Mouse (Mus musculus): ENCODE data around the gene Reg3a. TPM values are rescaled to one million over a fixed set of nuclear protein-coding genes. Genes with fewer than 3 reads are reported as not detected.
"Not testable (repeated sequence)": the region's sequence is repeated elsewhere in the genome, so short reads cannot be mapped to it uniquely, and the experiment has no call there.

Reg3a gene
- total RNA-seq (2021): not detected
- long read RNA-seq, experiment 1: 0 reads
- long read RNA-seq, experiment 2: 0 reads

GRCm38 (mm10) chr6:78380409-78380808, at the start of gene Reg3a:
Gene Reg3a, plus strand, starts transcription at chr6:78380709.
- DNase-seq (ENCODE audit: low spot score in 2 of 2): no peak

GRCm38 (mm10) chr6:78331919-78332569, 48.5 kb upstream of the Reg3a start:
- peak; percentile 5 to 10 for DNase-seq (ENCODE audit: low spot score in 2 of 2)

- DNase-seq (ENCODE audit: low spot score in 2 of 2): peak; percentile 13 to 36
These were observed 40.2 kb upstream of the Reg3a start for GRCm38 (mm10) chr6:78340296-78340695.

GRCm38 (mm10) chr6:78341689-78342088, 38.8 kb upstream of the Reg3a start:
- no peak for DNase-seq (ENCODE audit: low spot score in 2 of 2)

GRCm38 (mm10) chr6:78361971-78362563, 18.4 kb upstream of the Reg3a start:
- no peak for DNase-seq (ENCODE audit: low spot score in 2 of 2)

- no peak for DNase-seq (ENCODE audit: low spot score in 2 of 2)
These were observed 10.2 kb upstream of the Reg3a start, which contains the start of gene Reg3b for GRCm38 (mm10) chr6:78370357-78370756. Gene Reg3b, plus strand, starts transcription at chr6:78370657.

GRCm38 (mm10) chr6:78378765-78379164, 1.7 kb upstream of the Reg3a start, which contains the start of gene Reg3d:
Gene Reg3d, minus strand, starts transcription at chr6:78378865.
- DNase-seq (ENCODE audit: low spot score in 2 of 2): no peak

GRCm38 (mm10) chr6:78385609-78386008, 5.1 kb downstream of the Reg3a start:
- DNase-seq (ENCODE audit: low spot score in 2 of 2): no peak

- DNase-seq (ENCODE audit: low spot score in 2 of 2): not testable (repeated sequence)
These were observed 14.8 kb downstream of the Reg3a start, which contains the start of gene Reg2 for GRCm38 (mm10) chr6:78395323-78395722. Gene Reg2, plus strand, starts transcription at chr6:78395623.

- DNase-seq (ENCODE audit: low spot score in 2 of 2): not testable (repeated sequence)
These were observed 41.9 kb downstream of the Reg3a start, which contains the start of gene Reg1 for GRCm38 (mm10) chr6:78422411-78422810. Gene Reg1, plus strand, starts transcription at chr6:78422711.

GRCm38 (mm10) chr6:78425497-78425896, 45.0 kb downstream of the Reg3a start:
- DNase-seq (ENCODE audit: low spot score in 2 of 2): no peak

Other genes starting within 250 kb of the Reg3a start
- not detected for gene Reg3b, start 10.1 kb upstream of the Reg3a start, total RNA-seq (2021)
- gene Reg3d, start 1.8 kb upstream of the Reg3a start, total RNA-seq (2021): not detected
- not detected for gene Reg2, start 14.9 kb downstream of the Reg3a start, total RNA-seq (2021)
- not detected for gene Reg1, start 42.0 kb downstream of the Reg3a start, total RNA-seq (2021)
- gene Reg3g, start 88.2 kb downstream of the Reg3a start, total RNA-seq (2021): not detected

Measured in left cerebral cortex, adult 18-20 months (tissue).